Mouse (Mus musculus): ENCODE results near the gene Grik5. TPM values are rescaled to one million over a fixed set of nuclear protein-coding genes. Genes with fewer than 3 reads are reported as not detected.

Gene Grik5
- polyA plus RNA-seq, 1 experiment from 2014 or later: 9.7 TPM

GRCm38 (mm10) chr7:25087256-25087912, 15.2 kb upstream of the Grik5 start:
- Histone ChIP-seq H3K36me3 (ENCODE audit: control insufficient read depth, insufficient read depth, low read length) (peaks cover 14% of the 10 kb centered on the region; the same call in 1 of the 2 replicates), H3K27ac (replicated peaks; ENCODE audit: low read depth, low read length) (no peak overlapping the region), H3K4me2 (ENCODE audit: low read depth, severe bottlenecking) (no peak overlapping the region), H3K27me3 (ENCODE audit: control insufficient read depth, insufficient read depth, low read length) (no peaks in the 10 kb centered on the region), H3K4me1 (ENCODE audit: control insufficient read depth, insufficient read depth, low read length) (peaks cover 3% of the 10 kb centered on the region; the same call in 1 of the 2 replicates), H3K4me3 (ENCODE audit: low read depth, low read length) (no peak overlapping the region), H3K9ac (ENCODE audit: low read length) (no peak overlapping the region), H3K9me3 (ENCODE audit: control insufficient read depth, low read length) (no peaks in the 10 kb centered on the region)
- ATAC-seq (ENCODE audit: insufficient number of reproducible peaks, low FRiP score, low TSS enrichment, low read depth): peak; percentile 44; the same call in 1 of the 2 replicates
- 72% methylated on average over 10 of the region's 10 CpGs for WGBS
- no peak for DNase-seq (ENCODE audit: low spot score)

GRCm38 (mm10) chr7:25086656-25087055, 14.5 kb upstream of the Grik5 start:
- Histone ChIP-seq H3K9ac (ENCODE audit: low read length) (no peak overlapping the region), H3K4me3 (ENCODE audit: low read depth, low read length) (no peak overlapping the region), H3K9me3 (ENCODE audit: control insufficient read depth, low read length) (no peaks in the 10 kb centered on the region), H3K27me3 (ENCODE audit: control insufficient read depth, insufficient read depth, low read length) (no peaks in the 10 kb centered on the region), H3K36me3 (ENCODE audit: control insufficient read depth, insufficient read depth, low read length) (peaks cover 20% of the 10 kb centered on the region), H3K27ac (replicated peaks; ENCODE audit: low read depth, low read length) (no peak overlapping the region), H3K4me2 (ENCODE audit: low read depth, severe bottlenecking) (no peak overlapping the region), H3K4me1 (ENCODE audit: control insufficient read depth, insufficient read depth, low read length) (peaks cover 3% of the 10 kb centered on the region; the same call in 1 of the 2 replicates)
- 45% methylated on average over 3 of the region's 3 CpGs for WGBS
- DNase-seq (ENCODE audit: low spot score) (no peak), ATAC-seq (ENCODE audit: insufficient number of reproducible peaks, low FRiP score, low TSS enrichment, low read depth) (no peak)

- no peak for ATAC-seq (ENCODE audit: insufficient number of reproducible peaks, low FRiP score, low TSS enrichment, low read depth)
- H3K9ac ChIP-seq (ENCODE audit: low read length): no peak overlapping the region
- no peaks in the 10 kb centered on the region for H3K27me3 ChIP-seq (ENCODE audit: control insufficient read depth, insufficient read depth, low read length)
- peaks cover 38% of the 10 kb centered on the region for H3K36me3 ChIP-seq (ENCODE audit: control insufficient read depth, insufficient read depth, low read length)
- DNase-seq (ENCODE audit: low spot score): no peak
- 94% methylated on average over 5 of the region's 5 CpGs for WGBS
- H3K4me2 ChIP-seq (ENCODE audit: low read depth, severe bottlenecking): no peak overlapping the region
- no peak overlapping the region for H3K4me3 ChIP-seq (ENCODE audit: low read depth, low read length)
- H3K27ac ChIP-seq (replicated peaks; ENCODE audit: low read depth, low read length): no peak overlapping the region
- no peaks in the 10 kb centered on the region for H3K9me3 ChIP-seq (ENCODE audit: control insufficient read depth, low read length)
- no peaks in the 10 kb centered on the region for H3K4me1 ChIP-seq (ENCODE audit: control insufficient read depth, insufficient read depth, low read length)
Observed at GRCm38 (mm10) chr7:25084621-25085020, 12.5 kb upstream of the Grik5 start.

GRCm38 (mm10) chr7:25082510-25082909, 10.4 kb upstream of the Grik5 start:
- H3K9ac ChIP-seq (ENCODE audit: low read length): no peak overlapping the region
- H3K4me3 ChIP-seq (ENCODE audit: low read depth, low read length): no peak overlapping the region
- no peak overlapping the region for H3K4me2 ChIP-seq (ENCODE audit: low read depth, severe bottlenecking)
- WGBS: 93% methylated on average over 4 of the region's 4 CpGs
- DNase-seq (ENCODE audit: low spot score): peak; percentile 42
- H3K36me3 ChIP-seq (ENCODE audit: control insufficient read depth, insufficient read depth, low read length): peaks cover 42% of the 10 kb centered on the region
- ATAC-seq (ENCODE audit: insufficient number of reproducible peaks, low FRiP score, low TSS enrichment, low read depth): no peak
- H3K4me1 ChIP-seq (ENCODE audit: control insufficient read depth, insufficient read depth, low read length): peaks cover 7% of the 10 kb centered on the region
- H3K27ac ChIP-seq (replicated peaks; ENCODE audit: low read depth, low read length): no peak overlapping the region
- no peaks in the 10 kb centered on the region for H3K9me3 ChIP-seq (ENCODE audit: control insufficient read depth, low read length)
- no peaks in the 10 kb centered on the region for H3K27me3 ChIP-seq (ENCODE audit: control insufficient read depth, insufficient read depth, low read length)

- no peak overlapping the region for H3K27ac ChIP-seq (replicated peaks; ENCODE audit: low read depth, low read length)
- ATAC-seq (ENCODE audit: insufficient number of reproducible peaks, low FRiP score, low TSS enrichment, low read depth): no peak
- no peaks in the 10 kb centered on the region; the same call in 1 of the 2 replicates for H3K9me3 ChIP-seq (ENCODE audit: control insufficient read depth, low read length)
- no peaks in the 10 kb centered on the region for H3K27me3 ChIP-seq (ENCODE audit: control insufficient read depth, insufficient read depth, low read length)
- peaks cover 39% of the 10 kb centered on the region for H3K36me3 ChIP-seq (ENCODE audit: control insufficient read depth, insufficient read depth, low read length)
- H3K4me1 ChIP-seq (ENCODE audit: control insufficient read depth, insufficient read depth, low read length): peaks cover 7% of the 10 kb centered on the region
- no peak for DNase-seq (ENCODE audit: low spot score)
- no peak overlapping the region for H3K4me2 ChIP-seq (ENCODE audit: low read depth, severe bottlenecking)
- H3K4me3 ChIP-seq (ENCODE audit: low read depth, low read length): no peak overlapping the region
- 93% methylated on average over 13 of the region's 13 CpGs for WGBS
- H3K9ac ChIP-seq (ENCODE audit: low read length): no peak overlapping the region
Observed at GRCm38 (mm10) chr7:25080431-25080830, 8.3 kb upstream of the Grik5 start.

GRCm38 (mm10) chr7:25079496-25080026, 7.4 kb upstream of the Grik5 start:
- no peak for ATAC-seq (ENCODE audit: insufficient number of reproducible peaks, low FRiP score, low TSS enrichment, low read depth)
- 85% methylated on average over 12 of the region's 12 CpGs for WGBS
- no peak for DNase-seq (ENCODE audit: low spot score)
- peaks cover 7% of the 10 kb centered on the region for H3K4me1 ChIP-seq (ENCODE audit: control insufficient read depth, insufficient read depth, low read length)
- no peaks in the 10 kb centered on the region for H3K27me3 ChIP-seq (ENCODE audit: control insufficient read depth, insufficient read depth, low read length)
- H3K4me3 ChIP-seq (ENCODE audit: low read depth, low read length): no peak overlapping the region
- H3K9ac ChIP-seq (ENCODE audit: low read length): no peak overlapping the region
- H3K4me2 ChIP-seq (ENCODE audit: low read depth, severe bottlenecking): no peak overlapping the region
- H3K27ac ChIP-seq (replicated peaks; ENCODE audit: low read depth, low read length): no peak overlapping the region
- no peaks in the 10 kb centered on the region; the same call in 1 of the 2 replicates for H3K9me3 ChIP-seq (ENCODE audit: control insufficient read depth, low read length)
- H3K36me3 ChIP-seq (ENCODE audit: control insufficient read depth, insufficient read depth, low read length): peaks cover 39% of the 10 kb centered on the region

GRCm38 (mm10) chr7:25077414-25077755, 5.2 kb upstream of the Grik5 start:
- H3K36me3 ChIP-seq (ENCODE audit: control insufficient read depth, insufficient read depth, low read length): peaks cover 28% of the 10 kb centered on the region
- no peak for DNase-seq (ENCODE audit: low spot score)
- H3K4me3 ChIP-seq (ENCODE audit: low read depth, low read length): peak overlapping the region; percentile 86
- ATAC-seq (ENCODE audit: insufficient number of reproducible peaks, low FRiP score, low TSS enrichment, low read depth): peak; percentile 51
- no peaks in the 10 kb centered on the region; the same call in 1 of the 2 replicates for H3K9me3 ChIP-seq (ENCODE audit: control insufficient read depth, low read length)
- peaks cover 7% of the 10 kb centered on the region for H3K4me1 ChIP-seq (ENCODE audit: control insufficient read depth, insufficient read depth, low read length)
- peak overlapping the region; percentile 74 for H3K4me2 ChIP-seq (ENCODE audit: low read depth, severe bottlenecking)
- peak overlapping the region; percentile 88 for H3K27ac ChIP-seq (replicated peaks; ENCODE audit: low read depth, low read length)
- H3K27me3 ChIP-seq (ENCODE audit: control insufficient read depth, insufficient read depth, low read length): no peaks in the 10 kb centered on the region
- WGBS: 0% methylated on average over 33 of the region's 33 CpGs
- peak overlapping the region; percentile 90 for H3K9ac ChIP-seq (ENCODE audit: low read length)

GRCm38 (mm10) chr7:25076663-25077413, 4.7 kb upstream of the Grik5 start:
- peak overlapping the region; percentile 74 for H3K4me2 ChIP-seq (ENCODE audit: low read depth, severe bottlenecking)
- ATAC-seq (ENCODE audit: insufficient number of reproducible peaks, low FRiP score, low TSS enrichment, low read depth) (peak; percentile 97), DNase-seq (ENCODE audit: low spot score) (peak; percentile 97)
- H3K9me3 ChIP-seq (ENCODE audit: control insufficient read depth, low read length): no peaks in the 10 kb centered on the region; the same call in 1 of the 2 replicates
- H3K4me3 ChIP-seq (ENCODE audit: low read depth, low read length): peak overlapping the region; percentile 86
- H3K27ac ChIP-seq (replicated peaks; ENCODE audit: low read depth, low read length): peak overlapping the region; percentile 88
- H3K9ac ChIP-seq (ENCODE audit: low read length): peak overlapping the region; percentile 90
- peaks cover 23% of the 10 kb centered on the region for H3K36me3 ChIP-seq (ENCODE audit: control insufficient read depth, insufficient read depth, low read length)
- peaks cover 7% of the 10 kb centered on the region for H3K4me1 ChIP-seq (ENCODE audit: control insufficient read depth, insufficient read depth, low read length)
- under 1% methylated on average over 56 of the region's 56 CpGs for WGBS
- no peaks in the 10 kb centered on the region for H3K27me3 ChIP-seq (ENCODE audit: control insufficient read depth, insufficient read depth, low read length)

Measured in limb, embryonic 11.5 days (tissue).